Comparison of ENCODE assay signal across 8 mouse cellular contexts in the genomic region with DNA sequence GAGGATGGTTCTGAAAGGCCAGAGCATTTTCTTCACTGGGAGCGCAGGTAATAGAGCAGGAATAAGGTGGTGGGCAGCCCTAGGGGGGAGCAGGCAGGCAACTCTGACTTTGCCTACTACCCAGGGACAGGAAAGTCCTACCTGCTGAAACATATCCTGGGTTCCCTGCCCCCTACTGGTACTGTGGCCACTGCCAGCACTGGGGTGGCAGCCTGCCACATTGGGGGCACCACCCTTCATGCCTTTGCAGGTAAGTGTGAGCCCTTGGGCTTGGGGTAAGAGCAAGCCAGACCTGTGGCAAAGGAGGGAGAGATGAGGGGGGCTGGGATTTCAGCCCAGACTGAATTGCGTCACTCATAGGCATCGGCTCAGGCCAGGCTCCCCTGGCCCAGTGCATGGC. TPM values are rescaled to one million over a fixed set of nuclear protein-coding genes. Genes with fewer than 3 reads are reported as not detected.
A peak's percentile ranks its signal among the peaks of the same experiment; 100 is the strongest.
DNase-seq lines count a peak whose midpoint lies in the region; ATAC-seq and TF ChIP-seq lines count a peak whose summit lies in the region.

No protein-coding gene starts in this region.

- no peak; the same call in none of the 2 replicates for TF ChIP-seq CTCF in lung, postnatal 0 days (IDR thresholded peaks at IDR 0.05)

- 60% methylated on average over 3 of the region's 3 CpGs for WGBS in lung, postnatal 0 days
- 91% methylated on average over 3 of the region's 3 CpGs for WGBS in forebrain, embryonic 12.5 days
- WGBS in limb, embryonic 10.5 days = 93% methylated on average over 3 of the region's 3 CpGs
- WGBS in neural tube, embryonic 15.5 days = 86% methylated on average over 3 of the region's 3 CpGs

- 0 out of 2 replicates have a peak overlapping the region, but pooled peaks have one; percentile 93 for H3K4me2 ChIP-seq in lung, postnatal 0 days (replicated peaks; ENCODE audit: low read depth, low read length)
- H3K4me2 ChIP-seq in forebrain, embryonic 12.5 days = peak overlapping the region; percentile 98
- peak overlapping the region; percentile 99 for H3K4me2 ChIP-seq in neural tube, embryonic 15.5 days

- H3K27ac ChIP-seq in lung, postnatal 0 days (ENCODE audit: low read length) = no peak overlapping the region
- H3K27ac ChIP-seq in forebrain, embryonic 12.5 days = no peak overlapping the region
- H3K27ac ChIP-seq in limb, embryonic 10.5 days = no peak overlapping the region
- no peak overlapping the region for H3K27ac ChIP-seq in neural tube, embryonic 15.5 days (replicated peaks)

- no peak for DNase-seq in lung, postnatal 0 days (ENCODE audit: low spot score)
- DNase-seq in lung, postnatal 10 days = no peak
- no peak for DNase-seq in limb, embryonic 10.5 days (ENCODE audit: low spot score)
- DNase-seq in right cerebral cortex, postnatal 10 days (ENCODE audit: low spot score in 2 of 2) = no peak
- DNase-seq in left cerebral cortex, postnatal 25 days (ENCODE audit: low spot score in 2 of 2) = no peak
- DNase-seq in yolk sac, embryonic 10.5 days (ENCODE audit: low spot score) = no peak

- no peak for TF ChIP-seq EP300 in lung, postnatal 0 days (IDR thresholded peaks at IDR 0.05)

- no peak overlapping the region for H3K4me3 ChIP-seq in lung, postnatal 0 days (ENCODE audit: low read depth, low read length)
- peak overlapping the region; percentile 74 for H3K4me3 ChIP-seq in forebrain, embryonic 12.5 days (replicated peaks)
- peak overlapping the region; percentile 80 for H3K4me3 ChIP-seq in limb, embryonic 10.5 days
- H3K4me3 ChIP-seq in neural tube, embryonic 15.5 days (replicated peaks) = no peak overlapping the region

- peaks cover 20% of the 10 kb centered on the region for H3K4me1 ChIP-seq in lung, postnatal 0 days (ENCODE audit: insufficient read depth, low read depth, low read length)
- peaks cover 34% of the 10 kb centered on the region for H3K4me1 ChIP-seq in forebrain, embryonic 12.5 days
- peaks cover 31% of the 10 kb centered on the region for H3K4me1 ChIP-seq in limb, embryonic 10.5 days
- peaks cover 27% of the 10 kb centered on the region for H3K4me1 ChIP-seq in neural tube, embryonic 15.5 days

- intact Hi-C loops in left cerebral cortex, postnatal 25 days (cut with DNase I) = no loop called here

- H3K9me3 ChIP-seq in lung, postnatal 0 days (ENCODE audit: low read length) = no peaks in the 10 kb centered on the region
- no peaks in the 10 kb centered on the region for H3K9me3 ChIP-seq in forebrain, embryonic 12.5 days
- no peaks in the 10 kb centered on the region for H3K9me3 ChIP-seq in limb, embryonic 10.5 days (replicated peaks)
- no peaks in the 10 kb centered on the region for H3K9me3 ChIP-seq in neural tube, embryonic 15.5 days (replicated peaks)

- no peak overlapping the region for H3K9ac ChIP-seq in lung, postnatal 0 days (replicated peaks; ENCODE audit: low read depth)
- peak overlapping the region; percentile 78; the same call in 1 of the 2 replicates for H3K9ac ChIP-seq in forebrain, embryonic 12.5 days
- no peak overlapping the region for H3K9ac ChIP-seq in neural tube, embryonic 15.5 days (replicated peaks)

- no peak for ATAC-seq in lung, postnatal 0 days
- ATAC-seq in forebrain, embryonic 12.5 days (ENCODE audit: low FRiP score) = no peak
- ATAC-seq in neural tube, embryonic 15.5 days (ENCODE audit: low FRiP score) = no peak

- H3K27me3 ChIP-seq in lung, postnatal 0 days (replicated peaks; ENCODE audit: insufficient read depth, low read length) = no peaks in the 10 kb centered on the region
- H3K27me3 ChIP-seq in forebrain, embryonic 12.5 days = no peaks in the 10 kb centered on the region
- H3K27me3 ChIP-seq in limb, embryonic 10.5 days (ENCODE audit: low read depth, poor library complexity, severe bottlenecking) = no peaks in the 10 kb centered on the region
- peaks cover 10% of the 10 kb centered on the region for H3K27me3 ChIP-seq in neural tube, embryonic 15.5 days (replicated peaks)

- no peaks in the 10 kb centered on the region for H3K36me3 ChIP-seq in lung, postnatal 0 days (ENCODE audit: insufficient read depth, low read length)
- peaks cover 45% of the 10 kb centered on the region for H3K36me3 ChIP-seq in forebrain, embryonic 12.5 days (replicated peaks)
- peaks cover 51% of the 10 kb centered on the region for H3K36me3 ChIP-seq in limb, embryonic 10.5 days
- H3K36me3 ChIP-seq in neural tube, embryonic 15.5 days = no peaks in the 10 kb centered on the region

RNA-seq across cellular contexts. Expression of a gene that starts 2.1 kb away (rescaled TPM):
- 0.56 and 0.87 TPM in 2 replicates for polyA plus RNA-seq in lung, postnatal 0 days (2015; fragmentation: Nextera tagmentation; extraction: Ambion mirVana)
- polyA plus RNA-seq in forebrain, embryonic 12.5 days (2016; fragmentation: Nextera tagmentation; extraction: Ambion mirVana) = 28.8 and 33.7 TPM in 2 replicates
- polyA plus RNA-seq in limb, embryonic 10.5 days (2016; fragmentation: Nextera tagmentation; extraction: Ambion mirVana) = 24.5 and 26.7 TPM in 2 replicates
- 2.7 and 4.7 TPM in 2 replicates for polyA plus RNA-seq in neural tube, embryonic 15.5 days (2015; fragmentation: Nextera tagmentation; extraction: Ambion mirVana)
- under 1 TPM; 0.27 to 0.46 TPM for total RNA-seq in left cerebral cortex, postnatal 25 days (2021)

RNA-seq across cellular contexts. Expression of a gene that starts 9.3 kb away (rescaled TPM):
- polyA plus RNA-seq in lung, postnatal 0 days (2015; fragmentation: Nextera tagmentation; extraction: Ambion mirVana) = 20.3 and 21.1 TPM in 2 replicates
- polyA plus RNA-seq in forebrain, embryonic 12.5 days (2016; fragmentation: Nextera tagmentation; extraction: Ambion mirVana) = 9.0 and 9.1 TPM in 2 replicates
- 10.0 and 13.0 TPM in 2 replicates for polyA plus RNA-seq in limb, embryonic 10.5 days (2016; fragmentation: Nextera tagmentation; extraction: Ambion mirVana)
- polyA plus RNA-seq in neural tube, embryonic 15.5 days (2015; fragmentation: Nextera tagmentation; extraction: Ambion mirVana) = 5.0 and 7.7 TPM in 2 replicates
- total RNA-seq in left cerebral cortex, postnatal 25 days (2021) = 10 to 100 TPM; 13.3 to 17.0 TPM

RNA-seq across cellular contexts. Expression of a gene that starts 40.4 kb away (rescaled TPM):
- 6.1 and 6.5 TPM in 2 replicates for polyA plus RNA-seq in lung, postnatal 0 days (2015; fragmentation: Nextera tagmentation; extraction: Ambion mirVana)
- 9.9 and 10.5 TPM in 2 replicates for polyA plus RNA-seq in forebrain, embryonic 12.5 days (2016; fragmentation: Nextera tagmentation; extraction: Ambion mirVana)
- 33.5 and 40.4 TPM in 2 replicates for polyA plus RNA-seq in limb, embryonic 10.5 days (2016; fragmentation: Nextera tagmentation; extraction: Ambion mirVana)
- 3.1 and 4.9 TPM in 2 replicates for polyA plus RNA-seq in neural tube, embryonic 15.5 days (2015; fragmentation: Nextera tagmentation; extraction: Ambion mirVana)
- 1 to 10 TPM; 2.2 to 3.2 TPM for total RNA-seq in left cerebral cortex, postnatal 25 days (2021)

Comparison
In these comparisons a context has a peak if more than half of its experiments do, and no peak if none do; other contexts are left out.
1. H3K4me3 ChIP-seq: peak in forebrain, embryonic 12.5 days (single experiment) and limb, embryonic 10.5 days (single experiment); none in lung, postnatal 0 days (single experiment) and neural tube, embryonic 15.5 days (single experiment).
2. Peak in every context shown above with its lines, with median percentiles within 50 percentile points of each other: H3K4me2 ChIP-seq.